Mouse (Mus musculus) testis, adult 2 months (tissue): ENCODE data around the gene Slc17a5.

Source experiments
- CTCF ChIP-seq: fragments of 200-500 bp; IDR thresholded peaks from 2 replicates; pipeline ENCODE4 v1.5.1; 2012; ENCODE audit warnings: low read depth, mild to moderate bottlenecking, inconsistent platforms, low read length, moderate library complexity; ENCODE audit not compliant: control insufficient read depth, insufficient read depth, insufficient replicate concordance
- POLR2A ChIP-seq: fragments of 200-500 bp; IDR thresholded peaks from 2 replicates; pipeline ENCODE4 v1.6.1; 2012; ENCODE audit warnings: low read depth, mild to moderate bottlenecking, inconsistent platforms, low read length, moderate library complexity; ENCODE audit not compliant: control insufficient read depth

DNA sequence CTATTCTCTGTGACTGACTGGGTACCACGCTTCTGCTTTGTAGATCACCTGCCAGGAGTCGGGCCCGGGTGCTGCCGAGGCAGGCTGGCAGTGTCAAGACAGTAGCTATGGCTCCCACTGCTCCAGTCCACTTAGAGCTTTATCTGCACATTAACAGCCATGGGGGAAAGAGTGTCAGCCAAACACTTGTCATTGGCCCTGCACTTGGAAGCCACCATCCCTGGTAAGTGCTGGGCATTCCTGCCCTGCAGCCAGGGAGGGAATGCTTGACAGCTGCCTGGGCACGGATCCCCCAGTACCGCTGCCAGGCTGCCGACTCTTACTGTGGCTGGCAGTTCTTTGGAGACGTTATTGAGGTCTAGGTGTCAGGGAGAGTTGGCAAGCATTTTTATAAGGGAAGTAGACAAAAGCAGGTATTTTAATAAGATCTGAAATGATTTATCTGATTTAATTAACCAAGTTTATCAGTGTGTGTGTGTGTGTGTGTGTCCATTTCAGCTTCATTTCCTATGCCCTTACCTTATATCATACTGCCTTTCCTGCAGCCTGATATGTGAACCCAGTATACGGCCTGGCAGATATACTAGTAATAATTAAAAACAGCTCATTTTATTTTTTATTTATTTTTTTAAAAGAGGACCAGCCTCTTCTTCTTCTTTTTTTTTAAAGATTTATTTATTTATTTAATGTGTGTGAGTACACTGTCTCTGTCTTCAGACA lies 50.5 kb downstream of the Slc17a5 start:
- TF ChIP-seq CTCF (no peak), POLR2A (no peak)
